Mouse (Mus musculus) layer of hippocampus, postnatal 36 days (tissue): Measurements from ENCODE around the gene Ankrd66. TPM values are rescaled to one million over a fixed set of nuclear protein-coding genes. Genes with fewer than 3 reads are reported as not detected.
A peak's percentile ranks its signal among the peaks of the same experiment; 100 is the strongest.

Experiments used
- DNase-seq, 2 experiments: peaks; one replicate each; pipeline ENCODE4 v3.0.0; 2022
- total RNA-seq, 2 experiments: library from RNA; stranded (reverse); gene quantifications; 2 replicates each; pipeline ENCODE4 v1.2.3; 2021

The Ankrd66 gene
- total RNA-seq, result under 1 TPM in 1 of 2 experiments, not detected in 1; 0.45 TPM

DNA sequence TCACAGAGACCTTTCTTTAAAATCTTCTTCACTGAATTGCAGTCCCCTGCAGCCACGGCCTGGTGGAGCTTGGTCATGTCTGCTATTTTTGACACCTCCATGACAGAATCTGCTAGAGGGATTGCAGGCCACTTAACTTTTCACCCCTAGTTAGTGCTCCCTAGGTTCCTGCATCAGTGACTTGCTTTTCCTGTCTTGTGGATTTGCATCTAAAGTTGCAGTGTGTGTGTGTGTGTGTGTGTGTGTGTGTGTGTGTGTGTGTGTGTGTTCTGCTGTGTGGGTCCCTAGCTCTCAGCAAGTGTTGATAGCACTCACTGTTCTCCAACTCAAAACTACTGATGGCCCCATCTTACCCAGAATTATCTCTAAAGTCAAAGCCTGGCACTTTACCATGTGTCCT, at the start of gene Ankrd66:
Gene Ankrd66, minus strand, starts transcription at position 101 of the 400 bp plus-strand sequence.
- no peak for DNase-seq

DNA sequence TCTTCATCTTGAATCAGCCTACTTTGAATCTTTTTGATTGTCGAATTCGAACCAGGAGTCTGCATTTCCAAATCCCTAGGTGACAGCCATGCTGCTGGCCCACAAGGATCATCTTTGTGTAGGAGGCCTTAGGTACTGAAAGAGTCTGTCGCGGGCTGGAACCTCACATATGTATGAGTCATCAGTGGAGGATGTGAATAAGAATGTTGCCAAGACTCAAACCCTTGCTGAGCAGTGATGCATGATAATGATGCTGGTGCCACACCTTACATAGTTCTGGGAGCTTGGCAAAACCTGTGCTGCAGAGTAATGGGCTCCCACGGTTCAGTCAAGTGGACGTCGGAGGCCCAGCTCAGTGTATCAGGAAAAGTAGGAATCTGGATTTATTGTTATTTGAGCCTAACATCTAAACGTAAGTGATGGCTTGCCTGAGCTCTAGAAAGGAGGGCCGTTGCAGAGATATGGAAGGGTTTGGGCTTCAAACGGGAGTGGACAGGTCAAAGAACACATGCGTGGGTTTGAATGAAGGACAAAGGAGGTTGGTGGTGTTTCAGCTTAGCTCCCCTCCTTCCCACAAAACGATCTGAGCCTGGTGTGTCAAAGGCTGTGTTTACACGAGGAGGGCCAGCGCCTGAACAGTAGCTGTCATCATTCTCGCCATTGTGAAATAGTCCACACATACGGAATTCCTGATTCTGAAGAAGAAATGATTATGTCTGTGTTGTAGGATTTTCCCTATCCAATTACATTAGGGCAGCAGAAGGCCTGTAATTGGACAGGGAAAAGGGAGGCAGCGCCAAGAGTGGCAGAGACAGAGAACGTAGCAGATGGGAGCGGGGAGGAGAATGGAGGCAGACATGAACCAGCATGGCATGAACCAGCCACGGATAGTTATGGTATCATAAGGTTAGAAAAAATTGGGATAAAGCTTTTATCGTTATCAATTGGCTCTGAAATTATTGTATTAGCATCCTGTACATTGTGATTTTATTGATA, 49.2 kb upstream of the Ankrd66 start:
- peak; percentile 12 to 23 for DNase-seq

DNA sequence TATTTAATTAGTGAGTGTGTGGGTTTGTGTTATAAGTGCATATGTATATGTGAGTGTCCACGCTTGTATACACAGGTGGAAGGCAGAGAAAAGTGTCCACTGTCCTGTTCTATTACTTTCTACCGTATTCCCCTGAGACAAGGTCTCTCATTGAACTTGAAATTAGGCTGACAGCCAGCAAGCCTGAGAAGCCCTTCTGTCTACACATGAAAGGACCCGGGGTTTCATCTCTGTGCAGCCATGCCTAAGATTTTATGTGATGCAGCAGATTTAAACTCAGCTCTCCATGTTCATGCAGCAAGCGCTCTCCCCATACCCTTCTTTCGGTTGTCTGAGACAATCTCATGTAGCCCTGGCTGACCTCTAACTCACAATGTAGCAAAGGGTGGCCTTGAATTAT, 47.1 kb upstream of the Ankrd66 start:
- no peak for DNase-seq

- DNase-seq, result no peak
These were observed 46.3 kb upstream of the Ankrd66 start for GRCm38 (mm10) chr17:43589750-43590149.

- DNase-seq, result no peak
These were observed 43.8 kb upstream of the Ankrd66 start for GRCm38 (mm10) chr17:43587278-43587677.

DNA sequence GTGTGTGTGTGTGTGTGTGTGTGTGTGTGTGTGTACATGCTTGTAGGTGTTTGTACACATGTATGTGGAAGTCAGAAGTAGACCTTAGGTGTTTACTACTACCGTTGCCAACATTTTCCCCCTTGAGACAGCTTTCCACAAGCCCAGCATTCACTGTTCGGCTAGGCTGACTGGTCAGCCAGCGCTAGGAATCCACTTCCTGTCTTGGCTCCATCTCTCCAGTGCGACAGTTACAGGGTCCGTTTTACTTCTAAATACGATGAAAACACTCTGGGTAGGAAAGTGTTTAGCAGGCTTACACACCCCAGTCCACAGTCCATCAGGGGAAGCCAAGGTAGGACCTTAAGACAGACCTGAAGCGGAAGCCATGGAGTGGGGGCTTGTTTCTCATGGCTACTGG, 41.3 kb upstream of the Ankrd66 start:
- no peak for DNase-seq

GRCm38 (mm10) chr17:43581012-43581467, 37.6 kb upstream of the Ankrd66 start:
- DNase-seq, result no peak

DNA sequence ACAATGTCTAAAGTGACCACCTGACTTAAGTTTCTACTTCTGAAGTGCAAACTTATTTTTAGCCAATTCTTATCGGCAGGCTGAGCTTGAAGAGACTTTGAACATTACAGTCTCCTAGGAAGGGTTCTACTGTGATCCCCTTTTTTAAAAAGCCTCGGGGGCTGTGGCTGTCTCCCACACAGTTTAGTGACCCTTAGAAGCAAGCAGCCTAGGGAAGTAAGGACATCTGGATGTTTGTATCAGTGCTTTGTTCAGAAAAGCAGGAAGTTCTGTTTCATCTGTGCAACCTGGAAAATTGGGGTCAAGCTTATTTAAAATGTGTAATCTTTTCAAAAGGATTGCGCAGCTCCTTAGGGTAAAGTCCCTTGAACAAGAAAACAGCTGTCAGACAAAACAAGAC, 37.0 kb upstream of the Ankrd66 start:
- DNase-seq, result no peak

- no peak for DNase-seq
These were observed 30.2 kb upstream of the Ankrd66 start for GRCm38 (mm10) chr17:43573624-43574073.

- no peak for DNase-seq
These were observed 25.8 kb upstream of the Ankrd66 start for GRCm38 (mm10) chr17:43569287-43569686.

DNA sequence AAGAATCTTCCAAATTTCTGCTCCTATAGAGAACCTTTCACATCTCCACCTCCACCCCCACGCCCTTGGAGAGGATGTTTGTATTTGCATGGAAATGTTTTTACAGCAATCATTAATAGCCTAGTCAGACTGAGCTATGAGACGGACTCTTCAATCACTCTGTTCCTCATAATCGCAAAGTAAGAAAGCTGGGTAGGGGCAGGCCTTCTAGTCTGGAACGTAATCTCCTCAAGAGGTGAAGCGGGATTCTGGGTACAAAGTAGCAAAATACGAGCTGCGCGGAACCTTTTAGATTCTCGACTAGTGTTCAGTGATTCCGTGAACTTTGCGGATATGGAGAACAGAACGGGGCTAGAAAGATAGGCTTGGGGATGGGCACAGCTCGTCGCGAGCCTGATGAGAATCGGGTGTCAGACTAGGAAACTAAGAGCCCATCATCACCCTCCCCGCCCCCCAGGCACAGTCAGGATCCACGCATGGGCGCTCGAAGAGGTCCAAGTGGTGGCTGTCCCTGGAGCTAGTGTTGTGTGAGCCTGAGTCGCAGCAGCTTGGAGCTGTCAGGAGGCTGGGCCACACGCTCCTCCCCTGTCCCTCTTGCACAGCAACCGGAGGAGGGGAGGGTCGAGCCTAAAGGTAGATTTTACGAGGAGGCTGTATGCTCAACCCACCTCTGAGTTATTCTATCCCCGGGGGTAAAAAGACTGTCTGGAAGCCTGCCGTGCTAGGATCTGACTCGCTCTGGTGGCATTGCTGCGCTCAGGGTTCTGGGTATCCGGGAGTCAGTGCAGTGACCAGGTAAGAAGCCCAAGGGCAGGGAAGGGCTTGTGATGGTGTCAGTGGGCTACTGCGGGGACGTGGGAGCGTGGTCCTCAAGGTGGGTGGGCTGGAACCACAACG, 24.8 kb upstream of the Ankrd66 start, which contains the start of gene Pla2g7:
Gene Pla2g7, plus strand, starts transcription at position 107 of the 897 bp plus-strand sequence.
- DNase-seq, result peak; percentile 58 to 65

GRCm38 (mm10) chr17:43567593-43567991, 24.2 kb upstream of the Ankrd66 start:
- peak in 1 of 2 experiments; percentile 10 for DNase-seq

DNA sequence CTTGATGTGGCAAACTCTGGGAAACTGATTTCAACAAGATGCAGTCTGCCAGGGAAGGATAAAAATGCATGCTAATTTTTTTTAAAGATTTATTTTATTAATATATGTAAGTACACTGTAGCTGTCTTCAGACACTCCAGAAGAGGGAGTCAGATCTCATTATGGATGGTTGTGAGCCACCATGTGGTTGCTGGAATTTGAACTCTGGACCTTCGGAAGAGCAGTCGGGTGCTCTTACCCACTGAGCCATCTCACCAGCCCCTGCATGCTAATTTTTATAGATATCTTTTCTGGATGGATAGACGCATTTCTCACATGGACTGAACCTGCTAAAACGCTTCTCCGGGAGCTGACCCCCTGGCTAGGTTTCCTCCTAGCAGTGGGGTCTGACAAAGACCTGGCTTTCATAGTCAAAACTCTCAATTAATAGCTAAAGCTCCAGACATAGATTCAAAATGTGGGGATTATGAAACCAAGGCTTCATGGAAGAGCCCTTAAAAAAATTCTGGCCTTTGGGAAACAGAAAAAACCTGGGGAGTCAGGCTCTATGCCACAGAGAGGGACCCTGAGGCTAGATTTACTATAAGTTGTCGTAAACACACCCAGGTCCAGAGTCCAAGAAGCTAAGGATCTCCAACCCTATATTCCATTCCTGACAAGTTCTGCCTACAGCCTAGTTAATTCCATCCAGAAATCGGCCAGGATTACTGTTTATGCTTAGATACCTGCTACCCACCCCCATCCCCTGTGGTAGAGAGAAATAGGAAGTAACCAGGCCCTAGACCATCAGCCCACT, 20.0 kb upstream of the Ankrd66 start:
- no peak for DNase-seq

DNA sequence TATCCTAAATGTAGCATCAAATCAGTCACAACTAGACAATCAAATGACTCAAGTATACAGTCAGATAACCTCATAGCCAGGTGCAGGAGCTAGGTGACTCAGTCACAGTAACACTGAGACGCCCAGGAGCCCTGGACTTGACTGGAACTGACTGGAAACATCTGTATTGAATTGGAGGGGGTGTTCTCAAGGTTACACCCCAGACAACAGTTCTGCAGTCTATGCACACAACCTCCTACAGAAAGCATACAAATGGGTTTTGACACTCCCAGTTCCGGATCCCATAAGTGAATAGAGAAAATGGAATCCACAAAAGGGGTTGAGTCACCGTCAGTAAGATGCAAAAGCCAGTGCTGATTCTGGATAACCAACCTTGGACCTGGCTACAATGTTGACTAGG, 15.2 kb upstream of the Ankrd66 start:
- no peak for DNase-seq

GRCm38 (mm10) chr17:43557541-43558090, 14.2 kb upstream of the Ankrd66 start:
- peak; percentile 45 to 60 for DNase-seq

- DNase-seq, result no peak
These were observed 13.7 kb upstream of the Ankrd66 start for GRCm38 (mm10) chr17:43557104-43557503.

DNA sequence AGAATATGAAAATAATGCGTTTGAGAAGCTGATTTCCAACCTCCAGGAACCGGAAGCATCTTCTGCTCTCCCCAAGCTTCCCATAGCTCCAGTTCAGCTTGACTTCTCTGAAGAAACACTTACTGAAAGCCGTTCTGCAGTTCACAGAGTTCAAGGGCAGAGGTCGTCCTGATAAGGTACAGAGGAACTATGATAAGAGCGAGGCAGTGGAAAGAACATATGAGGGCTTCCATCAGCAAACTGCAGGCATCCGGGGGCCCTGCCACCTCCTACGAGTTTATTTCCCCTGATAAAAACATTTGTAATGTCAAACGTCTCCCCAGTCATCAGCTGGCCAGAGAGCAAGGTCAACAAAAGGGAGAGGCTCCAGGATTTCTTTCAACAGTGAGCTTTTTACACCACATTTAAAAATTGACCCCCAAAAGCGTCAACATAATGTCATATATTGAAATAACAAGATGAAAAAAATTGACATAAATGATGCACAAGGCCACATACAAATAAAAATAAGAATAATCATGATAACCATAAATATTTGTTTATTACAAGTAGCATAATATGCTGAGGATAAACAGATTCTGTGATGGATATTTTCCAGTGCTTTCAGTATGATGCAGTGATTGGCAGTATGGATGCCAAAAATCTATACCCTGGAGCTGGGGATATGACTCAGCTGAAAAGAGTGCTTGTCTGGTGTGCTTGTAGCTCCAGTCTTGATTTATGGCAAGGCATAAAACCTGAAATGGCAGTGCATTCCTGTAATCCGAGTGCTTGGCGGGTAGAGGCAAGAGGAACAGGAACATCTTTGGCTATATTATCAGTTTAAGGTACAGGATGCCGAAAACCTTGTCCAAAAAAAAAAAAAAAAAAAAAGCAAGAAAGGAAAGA, 11.3 kb upstream of the Ankrd66 start:
- DNase-seq, result no peak

- no peak for DNase-seq
These were observed 7.7 kb upstream of the Ankrd66 start for GRCm38 (mm10) chr17:43551122-43551630.

GRCm38 (mm10) chr17:43544040-43544439, 601 bp upstream of the Ankrd66 start:
- no peak for DNase-seq

DNA sequence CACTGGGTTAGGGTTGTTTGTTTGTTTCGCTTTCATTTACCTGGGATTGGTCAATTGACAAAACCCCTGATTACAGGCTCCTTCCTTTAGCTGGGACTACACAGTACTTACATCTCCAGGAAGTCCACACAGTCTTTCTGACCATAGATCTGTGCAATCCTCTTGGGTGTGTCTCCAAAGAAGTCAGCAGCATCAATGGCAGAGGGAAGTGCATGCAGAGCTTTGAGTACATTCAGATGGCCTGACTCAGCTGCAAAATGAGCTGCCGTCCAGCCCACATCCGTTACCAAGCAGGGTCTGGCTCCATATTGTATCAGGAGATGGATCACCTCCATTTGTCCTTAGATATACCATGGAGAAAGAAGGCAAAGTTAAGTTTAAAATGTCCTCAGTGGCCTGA, 4.7 kb downstream of the Ankrd66 start:
- DNase-seq, result no peak
